21 mouse cellular contexts compared by ENCODE assay signal in genomic region chr3:68683579-68683978, GRCm38 (mm10). TPM values are rescaled to one million over a fixed set of nuclear protein-coding genes. Genes with fewer than 3 reads are reported as not detected.
A peak's percentile ranks its signal among the peaks of the same experiment; 100 is the strongest.
DNase-seq lines count a peak whose midpoint lies in the region; ATAC-seq and TF ChIP-seq lines count a peak whose summit lies in the region.
"Had no signal": no experiment of that assay in that cellular context is flagged by ENCODE, and none has a peak within 500 bp of the region (broad histone marks: within the 10 kb centered on the region; RNA-seq: fewer than 3 reads in every experiment).

No protein-coding gene starts in this region.

- no peaks in the 10 kb centered on the region for H3K36me3 ChIP-seq in lung, postnatal 0 days (ENCODE audit: insufficient read depth, low read length)
- H3K36me3 ChIP-seq: embryonic facial prominence, embryonic 12.5 days; forebrain, embryonic 12.5 days; heart, embryonic 15.5 days; hindbrain, embryonic 10.5 days; hindbrain, embryonic 15.5 days had no signal

- WGBS in lung, postnatal 0 days, result 32% methylated on average over 2 of the region's 2 CpGs

- DNase-seq in gastrocnemius, adult 2 months, result no peak
- DNase-seq in gastrocnemius, postnatal 4 days (ENCODE audit: low spot score in 2 of 2), result no peak
- peak; percentile 49 for DNase-seq in lung, postnatal 0 days (ENCODE audit: low spot score)
- no peak for DNase-seq in lung, postnatal 14 days
- DNase-seq in adrenal gland, adult 8-10 months, result no peak
- DNase-seq in right cerebral cortex, postnatal 14 days, result no peak
- DNase-seq: adrenal gland, adult 2 months; adrenal gland, postnatal 36 days; cerebellum, adult 2 months; cerebellum, postnatal 10 days; forebrain, postnatal 0 days; gastrocnemius, postnatal 36 days; heart, adult 2 months had no signal

- no peaks in the 10 kb centered on the region for H3K4me1 ChIP-seq in lung, postnatal 0 days (ENCODE audit: insufficient read depth, low read depth, low read length)
- H3K4me1 ChIP-seq: embryonic facial prominence, embryonic 12.5 days; forebrain, embryonic 12.5 days; heart, embryonic 15.5 days; hindbrain, embryonic 10.5 days had no signal

- no peak overlapping the region for H3K4me2 ChIP-seq in lung, postnatal 0 days (replicated peaks; ENCODE audit: low read depth, low read length)
- H3K4me2 ChIP-seq: embryonic facial prominence, embryonic 12.5 days; forebrain, embryonic 12.5 days; heart, embryonic 11.5 days; heart, embryonic 15.5 days; hindbrain, embryonic 15.5 days had no signal

- ATAC-seq in lung, postnatal 0 days, result peak; percentile 63
- ATAC-seq in megakaryocyte-erythroid progenitor cell, adult 5-6 weeks (replicated peaks; ENCODE audit: low FRiP score, low TSS enrichment, poor library complexity, severe bottlenecking), result peak; percentile 47; the same call in 1 of the 2 replicates
- ATAC-seq: forebrain, postnatal 0 days had no signal

- no peaks in the 10 kb centered on the region for H3K9me3 ChIP-seq in lung, postnatal 0 days (ENCODE audit: low read length)
- H3K9me3 ChIP-seq: embryonic facial prominence, embryonic 12.5 days; forebrain, embryonic 12.5 days; heart, embryonic 15.5 days; hindbrain, embryonic 10.5 days; hindbrain, embryonic 15.5 days had no signal

- no peak overlapping the region for H3K4me3 ChIP-seq in gastrocnemius, adult 2 months
- no peak overlapping the region for H3K4me3 ChIP-seq in lung, postnatal 0 days (ENCODE audit: low read depth, low read length)
- H3K4me3 ChIP-seq: embryonic facial prominence, embryonic 12.5 days; forebrain, embryonic 12.5 days; heart, adult 2 months; heart, embryonic 15.5 days; hindbrain, embryonic 10.5 days; hindbrain, embryonic 15.5 days had no signal

- intact Hi-C loops in gastrocnemius, adult 2 months (cut with DNase I), result no loop called here

- no peaks in the 10 kb centered on the region for H3K27me3 ChIP-seq in lung, postnatal 0 days (replicated peaks; ENCODE audit: insufficient read depth, low read length)
- H3K27me3 ChIP-seq: embryonic facial prominence, embryonic 12.5 days; forebrain, embryonic 12.5 days; heart, embryonic 15.5 days; hindbrain, embryonic 15.5 days had no signal

- no peak for TF ChIP-seq EP300 in lung, postnatal 0 days (IDR thresholded peaks at IDR 0.05)

- peak overlapping the region; percentile 10; the same call in 1 of the 2 replicates for H3K27ac ChIP-seq in gastrocnemius, adult 2 months
- no peak overlapping the region for H3K27ac ChIP-seq in lung, postnatal 0 days (ENCODE audit: low read length)
- H3K27ac ChIP-seq: embryonic facial prominence, embryonic 12.5 days; forebrain, embryonic 12.5 days; heart, adult 2 months; heart, embryonic 15.5 days; hindbrain, embryonic 10.5 days; hindbrain, embryonic 15.5 days had no signal

- H3K9ac ChIP-seq in lung, postnatal 0 days (replicated peaks; ENCODE audit: low read depth), result no peak overlapping the region
- H3K9ac ChIP-seq: embryonic facial prominence, embryonic 12.5 days; forebrain, embryonic 12.5 days; forebrain, postnatal 0 days; heart, embryonic 15.5 days; hindbrain, embryonic 15.5 days had no signal

- TF ChIP-seq CTCF in gastrocnemius, adult 2 months (IDR thresholded peaks at IDR 0.05), result no peak
- no peak for TF ChIP-seq CTCF in lung, postnatal 0 days (IDR thresholded peaks at IDR 0.05)

RNA-seq across cellular contexts. Expression of gene Il12a, which starts 6.9 kb away (rescaled TPM):
- 1 to 10 TPM; 4.1 to 4.8 TPM for total RNA-seq in gastrocnemius, adult 2 months (2021)
- 1 to 10 TPM; 2.0 to 4.9 TPM for total RNA-seq in gastrocnemius, postnatal 4 days (2021)
- 1.4 TPM in 2 replicates for polyA plus RNA-seq in lung, postnatal 0 days (2015; fragmentation: Nextera tagmentation; extraction: Ambion mirVana)
- total RNA-seq in megakaryocyte-erythroid progenitor cell, adult 5-6 weeks (2014; fragmentation: Nextera tagmentation), result 3.8 and 5.4 TPM in 2 replicates
- total RNA-seq in megakaryocyte-erythroid progenitor cell, adult 5-6 weeks (2017), result 2.5 and 10.7 TPM in 2 replicates
- total RNA-seq in adrenal gland, adult 8-10 months (2022), result 1 to 10 TPM in 1 of 4 experiments, under 1 TPM in 2, not detected in 1; 0.55 to 1.0 (median 0.67) TPM
- total RNA-seq: ES-E14; forebrain, postnatal 0 days had no signal
- polyA plus RNA-seq: adrenal gland, adult 2 months; forebrain, postnatal 0 days; heart, embryonic 15.5 days had no signal
